Mouse (Mus musculus): Measurements from ENCODE around the gene Kif18b. TPM values are rescaled to one million over a fixed set of nuclear protein-coding genes. Genes with fewer than 3 reads are reported as not detected.

Kif18b gene
- polyA plus RNA-seq, 1 experiment from 2014 or later = 10.0 TPM

GRCm38 (mm10) chr11:102895779-102896178 is 29.1 kb downstream of the Kif18b start:
- Histone ChIP-seq H3K27ac (ENCODE audit: low read length) (no peak overlapping the region), H3K4me3 (ENCODE audit: low read depth, low read length) (no peak overlapping the region), H3K36me3 (ENCODE audit: control insufficient read depth, insufficient read depth, low read length) (no peaks in the 10 kb centered on the region), H3K4me1 (ENCODE audit: control insufficient read depth, insufficient read depth, low read length) (0 out of 2 replicates have a peak, but pooled peaks cover 3% of the 10 kb centered on the region), H3K9me3 (ENCODE audit: control insufficient read depth, low read depth, low read length) (no peaks in the 10 kb centered on the region), H3K27me3 (ENCODE audit: control insufficient read depth, insufficient read depth, low read length) (no peaks in the 10 kb centered on the region), H3K4me2 (replicated peaks; ENCODE audit: low read depth, low read length) (no peak overlapping the region), H3K9ac (replicated peaks; ENCODE audit: low read depth, low read length) (no peak overlapping the region)
- peak; percentile 59; the same call in 1 of the 2 replicates for ATAC-seq (ENCODE audit: insufficient number of reproducible peaks, insufficient read depth, low FRiP score, low read depth)
- 54% methylated on average over 9 of the region's 9 CpGs for WGBS

GRCm38 (mm10) chr11:102894716-102895115 is 30.2 kb downstream of the Kif18b start:
- H3K36me3 ChIP-seq (ENCODE audit: control insufficient read depth, insufficient read depth, low read length) = no peaks in the 10 kb centered on the region
- WGBS = 92% methylated on average over 4 of the region's 4 CpGs
- H3K9me3 ChIP-seq (ENCODE audit: control insufficient read depth, low read depth, low read length) = no peaks in the 10 kb centered on the region
- H3K27ac ChIP-seq (ENCODE audit: low read length) = no peak overlapping the region
- no peak overlapping the region for H3K9ac ChIP-seq (replicated peaks; ENCODE audit: low read depth, low read length)
- H3K4me2 ChIP-seq (replicated peaks; ENCODE audit: low read depth, low read length) = no peak overlapping the region
- no peak for ATAC-seq (ENCODE audit: insufficient number of reproducible peaks, insufficient read depth, low FRiP score, low read depth)
- H3K4me1 ChIP-seq (ENCODE audit: control insufficient read depth, insufficient read depth, low read length) = 0 out of 2 replicates have a peak, but pooled peaks cover 3% of the 10 kb centered on the region
- no peaks in the 10 kb centered on the region for H3K27me3 ChIP-seq (ENCODE audit: control insufficient read depth, insufficient read depth, low read length)
- no peak overlapping the region for H3K4me3 ChIP-seq (ENCODE audit: low read depth, low read length)

GRCm38 (mm10) chr11:102893015-102893651 is 31.8 kb downstream of the Kif18b start:
- Histone ChIP-seq H3K9me3 (ENCODE audit: control insufficient read depth, low read depth, low read length) (no peaks in the 10 kb centered on the region), H3K4me2 (replicated peaks; ENCODE audit: low read depth, low read length) (peak overlapping the region; percentile 72), H3K27me3 (ENCODE audit: control insufficient read depth, insufficient read depth, low read length) (no peaks in the 10 kb centered on the region), H3K36me3 (ENCODE audit: control insufficient read depth, insufficient read depth, low read length) (no peaks in the 10 kb centered on the region), H3K9ac (replicated peaks; ENCODE audit: low read depth, low read length) (peak overlapping the region; percentile 45), H3K4me1 (ENCODE audit: control insufficient read depth, insufficient read depth, low read length) (0 out of 2 replicates have a peak, but pooled peaks cover 3% of the 10 kb centered on the region), H3K27ac (ENCODE audit: low read length) (no peak overlapping the region), H3K4me3 (ENCODE audit: low read depth, low read length) (peak overlapping the region; percentile 34)
- peak; percentile 76 for ATAC-seq (ENCODE audit: insufficient number of reproducible peaks, insufficient read depth, low FRiP score, low read depth)
- WGBS = 4% methylated on average over 43 of the region's 43 CpGs

GRCm38 (mm10) chr11:102890096-102890495 is 34.8 kb downstream of the Kif18b start:
- H3K4me3 ChIP-seq (ENCODE audit: low read depth, low read length) = no peak overlapping the region
- H3K9me3 ChIP-seq (ENCODE audit: control insufficient read depth, low read depth, low read length) = no peaks in the 10 kb centered on the region
- no peaks in the 10 kb centered on the region for H3K27me3 ChIP-seq (ENCODE audit: control insufficient read depth, insufficient read depth, low read length)
- H3K9ac ChIP-seq (replicated peaks; ENCODE audit: low read depth, low read length) = no peak overlapping the region
- ATAC-seq (ENCODE audit: insufficient number of reproducible peaks, insufficient read depth, low FRiP score, low read depth) = no peak
- no peaks in the 10 kb centered on the region for H3K36me3 ChIP-seq (ENCODE audit: control insufficient read depth, insufficient read depth, low read length)
- no peak overlapping the region for H3K27ac ChIP-seq (ENCODE audit: low read length)
- 74% methylated on average over 5 of the region's 5 CpGs for WGBS
- 0 out of 2 replicates have a peak, but pooled peaks cover 3% of the 10 kb centered on the region for H3K4me1 ChIP-seq (ENCODE audit: control insufficient read depth, insufficient read depth, low read length)
- no peak overlapping the region for H3K4me2 ChIP-seq (replicated peaks; ENCODE audit: low read depth, low read length)

- 72% methylated on average over 3 of the region's 3 CpGs for WGBS
- H3K9me3 ChIP-seq (ENCODE audit: control insufficient read depth, low read depth, low read length) = no peaks in the 10 kb centered on the region
- H3K4me1 ChIP-seq (ENCODE audit: control insufficient read depth, insufficient read depth, low read length) = no peaks in the 10 kb centered on the region
- no peak overlapping the region for H3K4me3 ChIP-seq (ENCODE audit: low read depth, low read length)
- no peak overlapping the region for H3K27ac ChIP-seq (ENCODE audit: low read length)
- no peak for ATAC-seq (ENCODE audit: insufficient number of reproducible peaks, insufficient read depth, low FRiP score, low read depth)
- no peaks in the 10 kb centered on the region for H3K27me3 ChIP-seq (ENCODE audit: control insufficient read depth, insufficient read depth, low read length)
- no peaks in the 10 kb centered on the region for H3K36me3 ChIP-seq (ENCODE audit: control insufficient read depth, insufficient read depth, low read length)
- no peak overlapping the region for H3K4me2 ChIP-seq (replicated peaks; ENCODE audit: low read depth, low read length)
- no peak overlapping the region for H3K9ac ChIP-seq (replicated peaks; ENCODE audit: low read depth, low read length)
These were observed 36.8 kb downstream of the Kif18b start for GRCm38 (mm10) chr11:102888135-102888534.

- Histone ChIP-seq H3K4me1 (ENCODE audit: control insufficient read depth, insufficient read depth, low read length) (no peaks in the 10 kb centered on the region), H3K27ac (ENCODE audit: low read length) (no peak overlapping the region), H3K9me3 (ENCODE audit: control insufficient read depth, low read depth, low read length) (no peaks in the 10 kb centered on the region), H3K36me3 (ENCODE audit: control insufficient read depth, insufficient read depth, low read length) (no peaks in the 10 kb centered on the region), H3K27me3 (ENCODE audit: control insufficient read depth, insufficient read depth, low read length) (no peaks in the 10 kb centered on the region), H3K9ac (replicated peaks; ENCODE audit: low read depth, low read length) (no peak overlapping the region), H3K4me3 (ENCODE audit: low read depth, low read length) (no peak overlapping the region), H3K4me2 (replicated peaks; ENCODE audit: low read depth, low read length) (no peak overlapping the region)
- no peak for ATAC-seq (ENCODE audit: insufficient number of reproducible peaks, insufficient read depth, low FRiP score, low read depth)
- 85% methylated on average over 5 of the region's 5 CpGs for WGBS
These were observed 37.5 kb downstream of the Kif18b start for GRCm38 (mm10) chr11:102887433-102887832.

GRCm38 (mm10) chr11:102884616-102885219 is 40.2 kb downstream of the Kif18b start, which contains the start of gene Fam187a:
Gene Fam187a (plus strand): TSS chr11:102885169.
- Histone ChIP-seq H3K27ac (ENCODE audit: low read length) (no peak within 1 kb of the TSS), H3K27me3 (ENCODE audit: control insufficient read depth, insufficient read depth, low read length) (no peaks in the 10 kb centered on the region), H3K4me1 (ENCODE audit: control insufficient read depth, insufficient read depth, low read length) (peaks cover 8% of the 10 kb centered on the region), H3K9ac (replicated peaks; ENCODE audit: low read depth, low read length) (no peak within 1 kb of the TSS), H3K9me3 (ENCODE audit: control insufficient read depth, low read depth, low read length) (no peaks in the 10 kb centered on the region), H3K36me3 (ENCODE audit: control insufficient read depth, insufficient read depth, low read length) (no peaks in the 10 kb centered on the region), H3K4me2 (replicated peaks; ENCODE audit: low read depth, low read length) (no peak within 1 kb of the TSS), H3K4me3 (ENCODE audit: low read depth, low read length) (no peak within 1 kb of the TSS)
- ATAC-seq (ENCODE audit: insufficient number of reproducible peaks, insufficient read depth, low FRiP score, low read depth) = no peak
- WGBS = 57% methylated on average over 10 of the region's 10 CpGs

GRCm38 (mm10) chr11:102881314-102882198 is 43.4 kb downstream of the Kif18b start:
- WGBS = 15% methylated on average over 13 of the region's 13 CpGs
- Histone ChIP-seq H3K36me3 (ENCODE audit: control insufficient read depth, insufficient read depth, low read length) (peaks cover 12% of the 10 kb centered on the region; the same call in 1 of the 2 replicates), H3K4me2 (replicated peaks; ENCODE audit: low read depth, low read length) (peak overlapping the region; percentile 80), H3K27me3 (ENCODE audit: control insufficient read depth, insufficient read depth, low read length) (no peaks in the 10 kb centered on the region), H3K9ac (replicated peaks; ENCODE audit: low read depth, low read length) (no peak overlapping the region; the same call in 1 of the 2 replicates), H3K4me3 (ENCODE audit: low read depth, low read length) (peak overlapping the region; percentile 91), H3K9me3 (ENCODE audit: control insufficient read depth, low read depth, low read length) (no peaks in the 10 kb centered on the region), H3K4me1 (ENCODE audit: control insufficient read depth, insufficient read depth, low read length) (peaks cover 11% of the 10 kb centered on the region), H3K27ac (ENCODE audit: low read length) (no peak overlapping the region)
- 0 out of 2 replicates have a peak, but pooled peaks have one; percentile 19 for ATAC-seq (ENCODE audit: insufficient number of reproducible peaks, insufficient read depth, low FRiP score, low read depth)

All from stomach, embryonic 14.5 days (tissue).